Mouse (Mus musculus) heart, adult 2 months (tissue): ENCODE results near the gene Smarcb1. TPM values are rescaled to one million over a fixed set of nuclear protein-coding genes. Genes with fewer than 3 reads are reported as not detected.

ENCODE experiments used
- DNase-seq, 2 experiments: peaks; one replicate each; pipeline ENCODE4 v3.0.0; 2021
- H3K27ac ChIP-seq: fragments of 200-600 bp; 2 replicates; pipeline ENCODE4 v1.8.1; 2022
- H3K27me3 ChIP-seq: fragments of 200-500 bp; 2 replicates; pipeline ENCODE4 v1.6.1; 2012; ENCODE audit warnings: mild to moderate bottlenecking, low read length, inconsistent platforms, mixed read lengths; ENCODE audit not compliant: control insufficient read depth, insufficient read depth
- H3K36me3 ChIP-seq: fragments of 200-500 bp; 2 replicates; pipeline ENCODE4 v1.6.1; 2012; ENCODE audit warnings: low read length, inconsistent platforms; ENCODE audit not compliant: control insufficient read depth, insufficient read depth
- H3K4me1 ChIP-seq: fragments of 200-500 bp; 2 replicates; pipeline ENCODE4 v1.6.1; 2011; ENCODE audit warnings: low read length; ENCODE audit not compliant: control insufficient read depth, insufficient read depth
- H3K4me3 ChIP-seq: fragments of 200-600 bp; 2 replicates; pipeline ENCODE4 v1.8.1; 2022
- H3K79me2 ChIP-seq: fragments of 200-500 bp; replicated peaks from 2 replicates; pipeline ENCODE4 v1.6.1; 2012; ENCODE audit warnings: mild to moderate bottlenecking, inconsistent platforms, low read length, moderate library complexity, mixed read lengths; ENCODE audit not compliant: control insufficient read depth, insufficient read depth
- H3K9ac ChIP-seq: fragments of 200-500 bp; 2 replicates; pipeline ENCODE4 v1.6.1; 2012; ENCODE audit warnings: low read depth, mild to moderate bottlenecking, control low read depth, inconsistent platforms, low read length, mixed read lengths
- CTCF ChIP-seq: fragments of 200-600 bp; IDR thresholded peaks from 2 replicates; pipeline ENCODE4 v1.8.1; 2022; ENCODE audit warnings: antibody characterized with exemption, mild to moderate bottlenecking, moderate library complexity
- EP300 ChIP-seq: fragments of 200-500 bp; IDR thresholded peaks from 2 replicates; pipeline ENCODE4 v1.6.1; 2011; ENCODE audit warnings: low read depth, low read length, control low read depth; ENCODE audit not compliant: insufficient read depth
- POLR2A ChIP-seq: fragments of 200-500 bp; IDR thresholded peaks from 2 replicates; pipeline ENCODE4 v1.6.1; 2011; ENCODE audit warnings: mild to moderate bottlenecking, low read depth, low read length, control low read depth; ENCODE audit not compliant: insufficient read depth
- WGBS: fragments of 180-500 bp; shearing (Covaris S2); methylation state at CpG from one replicate; pipeline ENCODE4 v1.1.7; 2018; 5-methylcytosine and 5-hydroxymethylcytosine counted together
- intact Hi-C: fragments of 180-260 bp; cut with DNase I; formaldehyde crosslinking; loops from one replicate; pipeline ENCODE4 v1.15.1; 2025
- polyA plus RNA-seq: library from polyadenylated mRNA; depleted of rRNA; stranded (reverse); fragments of >200 nt; gene quantifications from 2 replicates; pipeline ENCODE4 v1.2.3, GENCODE M21; 2012
- total RNA-seq, 2 experiments: library from RNA; stranded (reverse); gene quantifications; 2 replicates each; pipeline ENCODE4 v1.2.3; 2021

Smarcb1 gene
- total and polyA plus RNA-seq, 3 experiments: 20.0 to 23.3 (median 21.1) TPM

- intact Hi-C loops: no loop called here
- TF ChIP-seq EP300 (no peak), CTCF (no peak), POLR2A (no peak)
- Histone ChIP-seq H3K9ac (no peak overlapping the region), H3K79me2 (no peaks in the 10 kb centered on the region), H3K27me3 (no peaks in the 10 kb centered on the region), H3K4me1 (0 out of 2 replicates have a peak, but pooled peaks cover 2% of the 10 kb centered on the region), H3K27ac (no peak overlapping the region), H3K4me3 (no peak overlapping the region), H3K36me3 (no peaks in the 10 kb centered on the region)
- DNase-seq: no peak
- WGBS: 67% methylated on average over 6 of the region's 6 CpGs
Observed at GRCm38 (mm10) chr10:75854791-75855190, 66.6 kb downstream of the Smarcb1 start.

DNA sequence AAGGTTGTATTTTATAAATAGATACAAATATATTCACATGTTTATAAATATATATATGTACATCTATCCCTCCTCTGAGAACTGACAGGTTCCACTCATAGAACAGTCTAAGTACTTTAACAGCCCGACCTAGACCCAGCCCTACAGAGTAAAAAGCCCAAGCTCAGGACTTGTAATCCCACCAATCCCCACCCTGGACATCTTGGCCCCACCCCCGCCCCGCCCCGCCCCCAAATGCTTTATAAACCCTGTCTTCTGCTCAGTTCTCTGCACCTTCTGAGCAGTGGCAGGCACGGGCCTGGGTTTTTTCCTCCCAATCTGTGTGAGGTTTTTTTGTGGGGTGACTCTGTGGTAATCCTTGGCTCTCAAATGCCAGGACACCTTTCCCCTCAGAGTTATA, 67.3 kb downstream of the Smarcb1 start:
- no peaks in the 10 kb centered on the region for H3K36me3 ChIP-seq
- no peaks in the 10 kb centered on the region for H3K27me3 ChIP-seq
- no peak overlapping the region for H3K4me3 ChIP-seq
- H3K4me1 ChIP-seq: 0 out of 2 replicates have a peak, but pooled peaks cover under 1% of the 10 kb centered on the region
- no peak for TF ChIP-seq POLR2A
- TF ChIP-seq EP300: no peak
- TF ChIP-seq CTCF: no peak
- WGBS: 50% methylated on average over 5 of the region's 5 CpGs
- intact Hi-C loops: no loop called here
- no peak overlapping the region for H3K9ac ChIP-seq
- no peaks in the 10 kb centered on the region for H3K79me2 ChIP-seq
- no peak for DNase-seq
- no peak overlapping the region for H3K27ac ChIP-seq

- Histone ChIP-seq H3K36me3 (no peaks in the 10 kb centered on the region), H3K4me1 (no peaks in the 10 kb centered on the region), H3K9ac (no peak overlapping the region), H3K27ac (no peak overlapping the region), H3K27me3 (no peaks in the 10 kb centered on the region), H3K4me3 (no peak overlapping the region), H3K79me2 (no peaks in the 10 kb centered on the region)
- DNase-seq: peak; percentile 80
- 19% methylated on average over 10 of the region's 10 CpGs for WGBS
- TF ChIP-seq EP300: 0 out of 2 replicates have a peak, but pooled peaks have one; percentile 6
- peak; percentile 83 for TF ChIP-seq CTCF
- no peak for TF ChIP-seq POLR2A
- intact Hi-C loops: loop anchor here (1.0 to 2.0 kb wide), 3 partner anchors 19 to 269 kb away; no protein-coding TSS in a partner anchor
Observed at GRCm38 (mm10) chr10:75853452-75853851, 68.0 kb downstream of the Smarcb1 start.

- no peaks in the 10 kb centered on the region for H3K4me1 ChIP-seq
- DNase-seq: no peak
- no peaks in the 10 kb centered on the region for H3K36me3 ChIP-seq
- no peak overlapping the region for H3K9ac ChIP-seq
- intact Hi-C loops: loop anchor here (1.0 to 2.0 kb wide), 3 partner anchors 18 to 268 kb away; no protein-coding TSS in a partner anchor
- H3K27me3 ChIP-seq: no peaks in the 10 kb centered on the region
- no peaks in the 10 kb centered on the region for H3K79me2 ChIP-seq
- TF ChIP-seq POLR2A (no peak), CTCF (no peak), EP300 (no peak)
- 95% methylated on average over 12 of the region's 12 CpGs for whole genome bisulfite sequencing
- H3K27ac ChIP-seq: no peak overlapping the region
- H3K4me3 ChIP-seq: no peak overlapping the region
Observed at GRCm38 (mm10) chr10:75852539-75853125, 68.8 kb downstream of the Smarcb1 start.

DNA sequence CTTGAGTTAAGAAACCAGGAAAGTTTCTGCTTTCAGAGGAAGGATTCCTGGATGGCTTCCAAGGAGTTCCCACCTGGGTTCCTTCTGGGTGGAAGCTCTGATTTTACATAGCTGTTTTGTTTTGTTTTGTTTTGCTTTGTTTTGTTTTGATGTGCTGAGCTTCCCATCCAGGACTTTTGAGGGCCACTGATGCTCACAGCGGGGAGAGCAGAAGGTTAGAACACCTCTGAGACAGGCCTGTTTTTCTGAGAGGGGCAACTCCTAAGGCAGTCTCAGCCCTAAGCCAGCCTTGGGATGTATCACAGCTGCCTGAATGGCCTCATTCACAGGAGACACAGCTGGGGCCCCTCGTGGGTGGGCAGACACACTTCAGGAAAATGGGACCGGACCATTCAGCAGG, 69.7 kb downstream of the Smarcb1 start:
- Histone ChIP-seq H3K27ac (no peak overlapping the region), H3K27me3 (no peaks in the 10 kb centered on the region), H3K4me1 (no peaks in the 10 kb centered on the region), H3K36me3 (no peaks in the 10 kb centered on the region), H3K9ac (no peak overlapping the region), H3K79me2 (no peaks in the 10 kb centered on the region), H3K4me3 (no peak overlapping the region)
- TF ChIP-seq POLR2A: no peak
- no peak for TF ChIP-seq CTCF
- TF ChIP-seq EP300: no peak
- no peak for DNase-seq
- 59% methylated on average over 3 of the region's 3 CpGs for WGBS
- intact Hi-C loops: loop anchor here (2.0 kb wide), 2 partner anchors 17 to 267 kb away; no protein-coding TSS in a partner anchor

DNA sequence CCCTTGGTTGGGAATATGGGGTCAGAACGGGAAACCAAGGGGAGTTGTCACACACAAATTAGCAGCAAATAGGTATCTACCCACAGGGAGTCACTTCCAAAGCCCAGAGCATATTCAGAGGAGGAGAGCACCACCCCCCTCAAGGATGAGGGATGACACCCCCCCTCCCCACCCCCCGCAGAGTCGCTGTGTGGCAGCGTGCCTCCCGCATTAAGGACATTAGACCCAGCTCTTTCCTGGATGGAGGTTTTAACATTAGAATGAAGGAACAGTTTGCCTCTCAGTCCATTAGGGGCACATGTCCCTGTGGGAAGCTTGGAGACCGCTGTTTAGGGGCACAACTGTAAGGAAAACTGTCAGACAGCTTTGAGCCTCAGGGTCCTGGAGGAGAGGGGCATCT, 70.3 kb downstream of the Smarcb1 start:
- no peaks in the 10 kb centered on the region for H3K36me3 ChIP-seq
- intact Hi-C loops: no loop called here
- WGBS: 14% methylated on average over 6 of the region's 6 CpGs
- H3K4me1 ChIP-seq: no peaks in the 10 kb centered on the region
- TF ChIP-seq EP300: no peak
- TF ChIP-seq POLR2A: no peak
- TF ChIP-seq CTCF: no peak
- no peak for DNase-seq
- H3K9ac ChIP-seq: no peak overlapping the region
- no peak overlapping the region for H3K27ac ChIP-seq
- H3K79me2 ChIP-seq: no peaks in the 10 kb centered on the region
- H3K27me3 ChIP-seq: no peaks in the 10 kb centered on the region
- H3K4me3 ChIP-seq: no peak overlapping the region
